Mouse (Mus musculus): ENCODE results near the gene Krtap6-5.
"Not testable (repeated sequence)": the region's sequence is repeated elsewhere in the genome, so short reads cannot be mapped to it uniquely, and the experiment has no call there.

Gene Krtap6-5

GRCm38 (mm10) chr16:89047783-89048182, at the start of gene Krtap6-5:
Gene Krtap6-5, minus strand, starts transcription at chr16:89047883.
- no peak for DNase-seq (ENCODE audit: inconsistent ontology term)

GRCm38 (mm10) chr16:89071041-89071440, 23.4 kb upstream of the Krtap6-5 start:
- DNase-seq (ENCODE audit: inconsistent ontology term): peak; percentile 12

- DNase-seq (ENCODE audit: inconsistent ontology term): not testable (repeated sequence)
Measured at GRCm38 (mm10) chr16:89063902-89064301, 16.2 kb upstream of the Krtap6-5 start, which contains the start of gene 1110025L11Rik. Gene 1110025L11Rik, minus strand, starts transcription at chr16:89064002.

GRCm38 (mm10) chr16:89041372-89041771, 6.3 kb downstream of the Krtap6-5 start, which contains the start of gene Gm10228:
Gene Gm10228, minus strand, starts transcription at chr16:89041472.
- not testable (repeated sequence) for DNase-seq (ENCODE audit: inconsistent ontology term)

GRCm38 (mm10) chr16:89031399-89031798, 16.3 kb downstream of the Krtap6-5 start, which contains the start of gene Krtap6-1:
Gene Krtap6-1, plus strand, starts transcription at chr16:89031699.
- not testable (repeated sequence) for DNase-seq (ENCODE audit: inconsistent ontology term)

GRCm38 (mm10) chr16:89014984-89015383, 32.7 kb downstream of the Krtap6-5 start, which contains the start of gene Gm10229:
Gene Gm10229, plus strand, starts transcription at chr16:89015284.
- DNase-seq (ENCODE audit: inconsistent ontology term): not testable (repeated sequence)

GRCm38 (mm10) chr16:89013973-89014372, 33.7 kb downstream of the Krtap6-5 start:
- no peak for DNase-seq (ENCODE audit: inconsistent ontology term)

- DNase-seq (ENCODE audit: inconsistent ontology term): peak; percentile 36
Measured at GRCm38 (mm10) chr16:89010659-89011058, 37.0 kb downstream of the Krtap6-5 start, which contains the start of gene Krtap22-2. Gene Krtap22-2, minus strand, starts transcription at chr16:89010759.

Data from Muller cell, postnatal 12 days (primary cell).